Mouse (Mus musculus): ENCODE data around the gene Gm10972. TPM values are rescaled to one million over a fixed set of nuclear protein-coding genes. Genes with fewer than 3 reads are reported as not detected.
A peak's percentile ranks its signal among the peaks of the same experiment; 100 is the strongest.
"Not testable (repeated sequence)": the region's sequence is repeated elsewhere in the genome, so short reads cannot be mapped to it uniquely, and the experiment has no call there.

Gene Gm10972
- polyA plus RNA-seq (2015; fragmentation: Nextera tagmentation; extraction: Ambion mirVana) = not detected in 2 replicates

DNA sequence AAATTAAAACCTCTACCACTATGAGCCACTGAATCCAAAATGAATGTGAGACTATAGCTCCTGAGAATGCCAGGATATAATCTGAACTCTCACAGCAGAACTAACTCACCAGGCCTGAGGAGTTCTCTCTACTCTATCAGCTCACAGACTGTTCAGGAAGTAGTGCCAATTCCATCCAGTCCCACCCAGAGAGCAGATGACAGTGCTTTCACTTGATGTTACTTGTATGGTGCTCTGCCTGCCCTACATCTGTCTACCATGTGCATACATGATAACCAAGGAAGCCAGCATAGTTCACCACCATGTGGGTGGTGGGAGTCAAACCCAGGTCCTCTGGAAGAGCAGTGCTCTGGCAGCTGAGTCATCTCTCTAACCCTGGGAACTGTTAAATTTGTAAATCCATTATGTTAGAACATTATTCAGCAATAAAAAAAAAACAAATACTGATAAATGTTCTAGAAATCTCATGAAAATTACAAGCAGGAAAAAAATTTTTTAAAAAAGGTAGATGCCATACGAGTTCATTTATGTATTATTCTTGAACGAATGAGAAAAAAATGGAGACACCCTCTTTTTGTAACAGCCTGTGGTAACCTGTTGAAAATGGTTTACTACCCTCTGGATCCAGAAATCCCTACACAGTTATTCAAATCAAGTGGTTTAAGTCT, at the start of gene Gm10972:
Gene Gm10972, plus strand, starts transcription at position 618 of the 668 bp plus-strand sequence.
- H3K4me2 ChIP-seq (replicated peaks); H3K9ac ChIP-seq (replicated peaks); H3K36me3 ChIP-seq; ATAC-seq; H3K4me1 ChIP-seq (replicated peaks); H3K4me3 ChIP-seq (replicated peaks); H3K27me3 ChIP-seq; H3K27ac ChIP-seq; H3K9me3 ChIP-seq: not testable (repeated sequence)
- 86% methylated on average over 2 of the region's 2 CpGs for WGBS

DNA sequence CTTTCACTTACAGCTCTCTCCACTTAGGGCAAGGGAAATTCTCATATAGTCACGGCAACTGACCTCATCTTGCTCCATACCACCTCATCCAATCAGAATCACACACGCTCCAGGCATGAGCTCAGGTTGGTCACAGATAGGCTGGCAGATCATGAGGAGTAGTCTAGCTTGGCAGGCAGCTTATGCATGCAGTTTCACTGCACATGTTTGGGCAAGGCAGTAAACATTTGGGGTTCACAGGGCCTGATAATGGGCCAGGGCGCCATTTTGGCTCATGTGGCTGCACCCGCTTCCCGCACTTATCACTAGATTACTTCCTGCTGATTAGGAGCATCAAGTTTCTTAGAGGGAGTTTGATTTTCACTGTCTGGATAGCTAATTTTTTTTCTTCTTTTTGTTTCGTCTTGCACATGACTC, 47.0 kb upstream of the Gm10972 start:
- ATAC-seq = no peak
- Histone ChIP-seq H3K27me3 (no peaks in the 10 kb centered on the region), H3K4me3 (replicated peaks) (no peak overlapping the region), H3K9ac (replicated peaks) (no peak overlapping the region), H3K36me3 (no peaks in the 10 kb centered on the region), H3K4me1 (replicated peaks) (no peaks in the 10 kb centered on the region), H3K4me2 (replicated peaks) (no peak overlapping the region), H3K9me3 (no peaks in the 10 kb centered on the region; the same call in 1 of the 2 replicates), H3K27ac (no peak overlapping the region)
- 92% methylated on average over 6 of the region's 6 CpGs for WGBS

DNA sequence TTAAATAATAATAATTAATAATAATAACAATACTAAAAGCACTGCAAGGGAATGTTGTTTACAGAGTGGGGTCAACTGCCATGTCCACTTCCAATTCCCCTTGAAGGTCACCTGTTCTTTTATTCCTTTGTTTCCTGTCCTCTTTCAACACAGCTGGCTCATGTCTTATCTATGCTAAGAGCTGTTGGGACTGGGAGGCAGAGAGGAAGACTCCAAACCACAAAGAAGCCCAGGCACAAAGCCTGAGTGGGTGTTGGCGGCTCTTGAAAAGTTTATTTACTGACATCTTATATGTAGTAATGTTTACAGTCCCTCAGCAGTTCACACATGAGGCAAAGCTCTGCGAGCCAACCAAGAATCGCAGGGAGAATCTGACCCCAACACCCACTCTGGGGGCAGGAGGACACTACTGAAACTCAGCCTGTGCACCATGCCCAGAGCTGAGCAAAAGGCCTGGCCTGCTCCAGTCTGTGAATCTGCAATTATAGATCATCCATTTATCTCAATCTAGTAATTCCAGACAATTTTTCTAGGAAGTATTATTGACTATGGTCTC, 45.6 kb upstream of the Gm10972 start:
- Histone ChIP-seq H3K27ac (no peak overlapping the region), H3K4me1 (replicated peaks) (no peaks in the 10 kb centered on the region), H3K9me3 (no peaks in the 10 kb centered on the region), H3K9ac (replicated peaks) (no peak overlapping the region), H3K4me2 (replicated peaks) (no peak overlapping the region), H3K27me3 (no peaks in the 10 kb centered on the region), H3K4me3 (replicated peaks) (no peak overlapping the region), H3K36me3 (no peaks in the 10 kb centered on the region)
- ATAC-seq = no peak
- WGBS = 92% methylated on average over 3 of the region's 3 CpGs

DNA sequence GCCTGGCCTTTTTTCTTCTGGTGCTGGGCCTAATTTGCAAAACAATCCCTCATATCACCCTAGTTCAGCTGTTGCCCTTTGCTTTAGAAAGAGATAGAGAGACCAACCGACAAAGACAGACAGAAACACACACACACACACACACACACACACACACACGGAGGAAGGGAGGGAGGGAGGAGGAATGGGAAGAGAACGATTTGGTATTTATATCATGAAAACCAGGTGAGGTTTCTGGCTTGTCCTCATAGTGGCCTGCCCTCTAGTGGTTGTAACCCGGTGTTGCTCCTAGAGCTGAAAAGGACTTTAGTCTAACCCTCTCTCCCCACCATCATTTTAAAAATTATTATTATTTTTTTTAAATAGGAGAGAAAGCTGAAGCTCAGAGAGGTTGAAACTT, 41.0 kb upstream of the Gm10972 start:
- 8% methylated on average over 4 of the region's 4 CpGs for WGBS
- Histone ChIP-seq H3K4me3 (replicated peaks) (no peak overlapping the region), H3K9ac (replicated peaks) (no peak overlapping the region), H3K9me3 (0 out of 2 replicates have a peak, but pooled peaks cover 1% of the 10 kb centered on the region), H3K36me3 (no peaks in the 10 kb centered on the region), H3K4me2 (replicated peaks) (no peak overlapping the region), H3K27ac (no peak overlapping the region), H3K4me1 (replicated peaks) (no peaks in the 10 kb centered on the region), H3K27me3 (no peaks in the 10 kb centered on the region)
- ATAC-seq = 0 out of 2 replicates have a peak, but pooled peaks have one; percentile 30

DNA sequence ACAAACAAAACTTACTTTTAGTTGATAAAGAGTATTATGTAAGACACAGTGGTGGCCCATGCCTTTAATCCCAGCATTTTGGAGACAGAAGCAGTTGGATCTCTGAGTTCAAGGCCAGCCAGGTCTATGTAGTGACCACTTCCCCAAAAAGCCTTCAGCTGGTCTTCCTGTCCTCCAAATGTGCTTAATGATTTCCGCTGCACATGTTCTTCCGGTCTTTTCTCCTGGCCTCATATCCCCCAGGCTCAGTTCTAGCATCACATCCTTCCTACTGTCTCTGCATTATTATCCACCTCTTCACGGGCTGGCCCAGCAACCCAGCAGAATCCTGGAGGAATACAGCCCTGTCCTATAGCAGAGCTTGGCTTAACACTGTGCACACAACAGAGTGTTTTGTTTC, 33.3 kb upstream of the Gm10972 start:
- Histone ChIP-seq H3K4me1 (replicated peaks) (no peaks in the 10 kb centered on the region), H3K36me3 (no peaks in the 10 kb centered on the region), H3K4me3 (replicated peaks) (no peak overlapping the region), H3K9ac (replicated peaks) (no peak overlapping the region), H3K27ac (no peak overlapping the region), H3K27me3 (no peaks in the 10 kb centered on the region), H3K9me3 (0 out of 2 replicates have a peak, but pooled peaks cover 3% of the 10 kb centered on the region), H3K4me2 (replicated peaks) (no peak overlapping the region)
- 95% methylated on average over 3 of the region's 3 CpGs for WGBS
- ATAC-seq = no peak

DNA sequence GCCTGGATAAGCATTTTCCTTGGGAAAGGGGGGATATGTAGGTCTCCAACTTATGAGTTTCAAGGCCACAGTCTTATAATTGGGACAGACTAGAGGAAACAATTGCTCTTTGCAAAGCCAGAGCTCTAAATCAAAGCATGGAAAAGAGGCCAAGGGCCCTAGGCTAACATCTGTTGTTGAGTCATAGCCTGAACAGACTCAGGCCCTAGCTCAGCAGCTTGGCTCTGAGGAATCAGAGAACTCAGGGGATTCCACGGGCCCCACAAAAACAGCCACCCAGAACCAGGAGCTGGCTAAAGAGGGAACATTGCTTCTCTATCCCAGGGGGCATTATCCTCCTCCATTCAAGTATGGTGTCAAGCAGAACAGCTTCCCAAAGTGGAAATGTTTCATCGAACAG, 32.3 kb upstream of the Gm10972 start:
- ATAC-seq = no peak
- H3K9me3 ChIP-seq = 0 out of 2 replicates have a peak, but pooled peaks cover 3% of the 10 kb centered on the region
- H3K36me3 ChIP-seq = no peaks in the 10 kb centered on the region
- WGBS = 74% methylated on average over 2 of the region's 2 CpGs
- no peaks in the 10 kb centered on the region for H3K27me3 ChIP-seq
- no peak overlapping the region for H3K9ac ChIP-seq (replicated peaks)
- no peak overlapping the region for H3K4me3 ChIP-seq (replicated peaks)
- H3K4me2 ChIP-seq (replicated peaks) = no peak overlapping the region
- H3K27ac ChIP-seq = no peak overlapping the region
- no peaks in the 10 kb centered on the region for H3K4me1 ChIP-seq (replicated peaks)

DNA sequence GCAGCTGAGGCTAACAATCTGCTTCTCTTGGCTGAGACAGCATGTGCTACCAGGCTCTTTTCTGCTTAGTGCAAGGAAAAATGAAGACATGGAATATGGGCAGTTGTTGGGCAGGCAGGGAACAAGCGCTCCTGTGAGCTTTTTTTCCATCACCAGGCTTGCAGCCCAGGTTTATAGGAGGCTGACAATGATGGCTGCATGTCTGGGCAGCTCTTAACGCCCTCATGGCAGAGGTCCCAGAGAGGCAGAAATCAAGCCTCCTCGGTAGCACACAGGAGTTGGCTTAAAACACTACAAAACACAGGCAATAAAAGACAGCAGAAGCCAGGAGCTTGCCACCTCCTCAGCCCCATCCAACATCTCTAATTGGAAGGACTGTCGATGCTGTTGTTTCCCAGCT, 31.6 kb upstream of the Gm10972 start:
- ATAC-seq = no peak
- Histone ChIP-seq H3K27me3 (no peaks in the 10 kb centered on the region), H3K9ac (replicated peaks) (no peak overlapping the region), H3K4me2 (replicated peaks) (no peak overlapping the region), H3K9me3 (0 out of 2 replicates have a peak, but pooled peaks cover 3% of the 10 kb centered on the region), H3K4me3 (replicated peaks) (no peak overlapping the region), H3K27ac (no peak overlapping the region), H3K36me3 (no peaks in the 10 kb centered on the region), H3K4me1 (replicated peaks) (no peaks in the 10 kb centered on the region)
- 73% methylated on average over 4 of the region's 4 CpGs for WGBS

DNA sequence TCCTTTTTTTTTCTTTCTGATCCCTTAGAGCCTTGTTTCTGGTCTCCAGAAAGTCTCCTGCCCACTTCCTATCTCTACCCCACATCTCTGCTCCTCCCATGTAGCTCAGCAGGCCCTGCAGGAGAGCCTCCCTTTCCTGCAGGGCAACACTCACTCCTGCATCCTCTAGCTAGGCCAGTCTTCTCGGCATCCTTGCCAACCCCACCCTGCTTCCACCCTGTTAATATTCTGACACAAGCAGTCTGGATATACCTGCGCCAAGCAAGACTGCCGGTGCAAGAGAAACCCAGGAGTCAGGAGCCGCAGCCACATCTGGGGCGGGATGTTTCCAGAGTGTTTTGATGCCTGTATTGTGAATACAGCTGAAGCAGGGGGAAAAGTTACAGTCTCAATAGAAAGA, 31.1 kb upstream of the Gm10972 start:
- no peak overlapping the region for H3K4me2 ChIP-seq (replicated peaks)
- 81% methylated on average over 5 of the region's 5 CpGs for WGBS
- no peaks in the 10 kb centered on the region for H3K4me1 ChIP-seq (replicated peaks)
- H3K4me3 ChIP-seq (replicated peaks) = no peak overlapping the region
- no peaks in the 10 kb centered on the region for H3K27me3 ChIP-seq
- no peak for ATAC-seq
- 0 out of 2 replicates have a peak, but pooled peaks cover 2% of the 10 kb centered on the region for H3K9me3 ChIP-seq
- no peak overlapping the region for H3K9ac ChIP-seq (replicated peaks)
- H3K36me3 ChIP-seq = no peaks in the 10 kb centered on the region
- H3K27ac ChIP-seq = no peak overlapping the region

DNA sequence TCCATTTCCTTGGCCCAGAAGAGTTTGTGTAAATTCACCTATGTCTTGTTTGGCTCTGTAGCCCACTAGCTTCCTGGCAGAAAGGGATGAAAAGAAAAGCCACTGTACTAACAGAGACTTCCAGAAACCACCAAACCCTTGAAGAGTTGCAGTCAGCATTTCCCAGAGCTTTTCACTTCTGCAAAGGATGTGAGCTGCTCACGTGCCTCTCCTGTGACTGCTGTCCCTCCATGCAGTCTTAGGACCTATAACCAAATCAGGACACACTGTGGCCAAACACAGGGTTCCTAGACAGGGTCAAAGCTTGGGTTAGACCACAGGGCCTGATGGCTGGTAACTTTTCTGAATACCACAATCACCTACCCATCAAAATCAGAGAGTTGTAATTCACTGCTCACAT, 30.6 kb upstream of the Gm10972 start:
- no peaks in the 10 kb centered on the region for H3K9me3 ChIP-seq
- H3K4me1 ChIP-seq (replicated peaks) = no peaks in the 10 kb centered on the region
- H3K27ac ChIP-seq = no peak overlapping the region
- H3K27me3 ChIP-seq = no peaks in the 10 kb centered on the region
- no peak overlapping the region for H3K4me3 ChIP-seq (replicated peaks)
- no peak overlapping the region for H3K9ac ChIP-seq (replicated peaks)
- no peaks in the 10 kb centered on the region for H3K36me3 ChIP-seq
- 70% methylated on average over 1 of the region's 1 CpGs for WGBS
- ATAC-seq = no peak
- no peak overlapping the region for H3K4me2 ChIP-seq (replicated peaks)

DNA sequence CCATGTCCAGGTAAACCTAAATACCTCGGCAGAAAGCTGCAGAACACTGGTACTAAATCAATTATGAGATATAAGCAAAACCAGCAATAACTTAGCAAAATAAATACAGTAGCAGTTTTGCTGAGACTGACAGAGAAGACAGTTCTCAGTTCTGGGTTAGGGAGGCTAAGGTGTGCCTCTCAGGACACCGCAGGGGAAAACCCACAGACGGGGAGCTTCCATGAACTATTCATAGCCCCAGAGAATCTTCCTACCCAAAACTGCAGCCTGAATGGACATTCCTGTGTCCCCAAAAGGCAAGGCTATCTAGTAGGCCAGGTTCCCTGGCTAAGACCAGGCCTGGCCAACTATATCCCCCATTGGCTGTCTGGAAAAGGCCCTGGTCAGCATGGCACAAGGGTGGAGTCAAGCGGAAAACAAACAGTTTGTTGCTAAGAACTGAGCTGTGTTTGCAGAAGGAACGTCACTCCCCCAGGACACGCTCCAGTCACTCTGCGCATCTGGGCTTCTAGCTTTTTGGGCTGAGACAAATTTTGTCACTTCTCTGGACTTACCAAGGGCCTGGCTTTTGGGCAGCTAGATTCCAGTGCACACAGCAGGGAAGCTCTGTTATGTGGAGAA, 29.5 kb upstream of the Gm10972 start:
- no peaks in the 10 kb centered on the region for H3K4me1 ChIP-seq (replicated peaks)
- no peak overlapping the region for H3K9ac ChIP-seq (replicated peaks)
- 54% methylated on average over 7 of the region's 7 CpGs for WGBS
- H3K36me3 ChIP-seq = no peaks in the 10 kb centered on the region
- H3K27ac ChIP-seq = no peak overlapping the region
- H3K4me2 ChIP-seq (replicated peaks) = no peak overlapping the region
- H3K27me3 ChIP-seq = no peaks in the 10 kb centered on the region
- ATAC-seq = no peak
- no peaks in the 10 kb centered on the region for H3K9me3 ChIP-seq
- H3K4me3 ChIP-seq (replicated peaks) = no peak overlapping the region

DNA sequence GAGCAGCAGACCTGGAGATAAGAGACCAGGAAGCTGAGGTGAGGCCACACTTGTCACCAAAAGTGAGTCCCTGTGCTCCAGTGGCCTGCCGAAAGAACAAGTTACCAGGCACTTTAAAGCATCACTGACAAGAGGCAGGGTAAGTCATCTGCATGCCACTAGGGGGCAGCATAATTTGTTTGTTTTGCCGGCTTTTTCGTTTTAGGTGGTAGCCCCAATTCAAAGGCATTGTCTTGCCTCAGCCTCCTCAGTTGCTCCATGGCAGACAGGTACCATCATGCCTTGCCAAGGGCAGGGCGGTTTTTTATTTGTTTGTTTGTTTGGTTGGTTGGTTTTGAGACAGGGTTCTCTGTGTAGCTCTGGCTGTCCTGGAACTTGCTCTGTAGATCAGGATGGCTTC, 26.2 kb upstream of the Gm10972 start:
- ATAC-seq = no peak
- H3K4me3 ChIP-seq (replicated peaks) = no peak overlapping the region
- H3K4me2 ChIP-seq (replicated peaks) = no peak overlapping the region
- no peaks in the 10 kb centered on the region for H3K36me3 ChIP-seq
- H3K4me1 ChIP-seq (replicated peaks) = no peaks in the 10 kb centered on the region
- H3K27ac ChIP-seq = no peak overlapping the region
- H3K9ac ChIP-seq (replicated peaks) = no peak overlapping the region
- WGBS = 78% methylated on average over 4 of the region's 4 CpGs
- H3K9me3 ChIP-seq = no peaks in the 10 kb centered on the region
- H3K27me3 ChIP-seq = no peaks in the 10 kb centered on the region

DNA sequence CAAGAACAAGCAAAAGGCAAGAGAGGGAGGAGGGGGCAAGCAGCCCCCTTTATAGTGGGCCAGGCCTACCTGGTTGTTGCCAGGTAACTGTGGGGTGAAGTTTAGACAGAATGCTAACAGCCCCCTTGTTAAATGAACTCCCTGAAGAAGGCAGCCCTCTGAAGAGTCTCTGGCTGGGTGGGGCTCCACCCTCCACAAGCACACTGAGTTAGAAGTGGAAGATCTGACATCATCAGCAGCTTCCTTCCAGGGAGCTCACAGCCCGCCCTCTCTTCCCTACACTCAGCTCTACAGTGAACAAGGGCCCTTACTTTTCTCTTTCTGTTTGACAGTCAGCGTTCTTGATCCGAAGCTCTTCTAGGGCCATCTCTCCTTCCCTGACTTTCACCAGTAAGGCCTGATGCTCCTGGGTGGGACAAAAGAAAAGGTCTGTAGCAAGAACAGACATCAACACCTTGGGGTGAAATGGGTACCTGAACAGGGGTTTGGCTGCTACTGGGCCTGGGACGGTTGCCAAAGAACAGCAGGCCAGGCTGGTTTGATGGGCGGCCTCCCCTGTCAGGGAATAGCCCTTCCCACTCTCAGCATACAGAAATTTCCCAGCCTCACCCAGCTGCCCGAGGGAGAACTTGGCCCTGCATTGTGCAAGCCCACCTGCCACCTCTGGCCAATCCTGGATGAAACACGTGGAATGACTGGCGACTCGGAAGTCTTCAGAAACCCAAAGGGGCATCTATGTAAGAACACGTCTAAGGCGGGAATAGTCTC, 21.0 kb upstream of the Gm10972 start:
- no peak overlapping the region for H3K4me3 ChIP-seq (replicated peaks)
- no peak for ATAC-seq
- no peaks in the 10 kb centered on the region for H3K27me3 ChIP-seq
- H3K9me3 ChIP-seq = no peaks in the 10 kb centered on the region
- H3K9ac ChIP-seq (replicated peaks) = no peak overlapping the region
- H3K36me3 ChIP-seq = no peaks in the 10 kb centered on the region
- H3K27ac ChIP-seq = no peak overlapping the region
- no peak overlapping the region for H3K4me2 ChIP-seq (replicated peaks)
- H3K4me1 ChIP-seq (replicated peaks) = no peaks in the 10 kb centered on the region
- WGBS = 88% methylated on average over 11 of the region's 11 CpGs
